Mouse (Mus musculus) liver, adult 2 months (tissue): ENCODE measurements around the gene Aes.

Experiments
- CTCF ChIP-seq: fragments of 200-500 bp; IDR thresholded peaks from 2 replicates; pipeline ENCODE4 v1.5.1; 2011; ENCODE audit warnings: low read depth, low read length, control low read depth
- POLR2A ChIP-seq: fragments of 200-500 bp; IDR thresholded peaks from 2 replicates; pipeline ENCODE4 v1.6.1; 2011; ENCODE audit warnings: low read length, control low read depth; ENCODE audit not compliant: insufficient read depth; ENCODE audit errors: extremely low read depth

DNA sequence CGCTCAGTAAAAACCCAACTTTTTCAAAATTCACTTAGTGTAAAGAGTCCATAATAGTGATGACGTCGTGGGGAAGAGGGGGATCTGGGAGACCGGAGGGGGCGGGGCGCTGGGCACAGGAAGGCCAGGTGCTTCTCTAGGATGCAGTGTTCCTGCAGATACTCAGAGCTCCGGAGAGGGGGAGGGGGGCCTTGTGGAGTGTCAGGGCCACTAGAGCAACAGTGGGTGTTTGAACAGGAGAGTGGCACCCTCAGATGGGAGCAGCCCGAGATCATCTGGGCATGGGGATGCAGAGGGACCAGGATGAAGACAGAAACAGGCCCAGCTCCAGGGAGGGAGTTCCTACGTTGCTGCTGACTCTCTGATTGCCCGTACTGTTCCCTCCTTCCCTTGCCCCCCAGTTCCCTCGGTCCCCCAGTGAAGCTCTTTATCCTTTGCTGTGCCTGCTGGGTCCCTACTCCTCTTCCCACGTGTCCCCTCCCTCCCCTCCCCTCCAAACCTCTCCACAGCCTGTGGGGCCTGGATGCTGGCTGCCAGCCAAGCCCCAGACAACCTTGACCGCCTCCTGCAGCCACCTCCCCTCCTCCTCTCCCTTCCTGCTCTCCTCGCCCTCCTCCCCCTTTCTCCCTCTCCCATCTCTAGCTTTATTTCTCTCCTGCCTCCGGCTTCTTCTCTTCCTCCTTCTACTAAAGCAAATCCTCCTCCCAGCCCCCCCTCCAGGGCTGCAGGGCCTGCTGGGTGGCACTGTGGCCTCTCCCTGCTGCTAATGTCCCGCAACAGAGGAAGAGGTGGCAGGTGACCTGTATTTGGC, 9.3 kb downstream of the Aes start:
- TF ChIP-seq CTCF, result no peak
- no peak for TF ChIP-seq POLR2A
